Mouse (Mus musculus) CH12.LX (cell line): Measurements from ENCODE around the gene Slc2a4. TPM values are rescaled to one million over a fixed set of nuclear protein-coding genes. Genes with fewer than 3 reads are reported as not detected.

Source experiments
- DNase-seq: peaks from one replicate; pipeline ENCODE4 v3.0.0-alpha.2; 2013; ENCODE audit errors: extremely low read depth
- H3K27ac ChIP-seq: 2 replicates; pipeline ENCODE4 v1.5.1; 2012; ENCODE audit warnings: low read depth, mild to moderate bottlenecking, control low read depth, moderate library complexity; ENCODE audit not compliant: insufficient read depth
- H3K27me3 ChIP-seq: replicated peaks from 2 replicates; pipeline ENCODE3; 2012; ENCODE audit warnings: inconsistent platforms
- H3K36me3 ChIP-seq, 2 experiments: replicated peaks in 1 of 2; 2 replicates each; pipeline versions ENCODE3 to v1.6.1; 2012; ENCODE audit warnings: inconsistent platforms in 1 of 2, low read length in 1 of 2, mild to moderate bottlenecking in 1 of 2, mixed read lengths in 1 of 2, moderate library complexity in 1 of 2; ENCODE audit not compliant: control insufficient read depth in 1 of 2, insufficient read depth in 1 of 2
- H3K4me1 ChIP-seq, 2 experiments: 2 replicates each; pipeline ENCODE4 v1.6.1; 2012; ENCODE audit warnings: inconsistent platforms in 1 of 2, moderate library complexity in 1 of 2; ENCODE audit not compliant: insufficient read depth in 2 of 2, control insufficient read depth in 1 of 2
- H3K4me2 ChIP-seq: 2 replicates; pipeline ENCODE4 v1.6.1; 2012; ENCODE audit warnings: low read depth, mild to moderate bottlenecking, control low read depth; ENCODE audit not compliant: poor library complexity, insufficient read depth, severe bottlenecking
- H3K4me3 ChIP-seq, 3 experiments: fragments of 150-350 bp in 1 of 3; sonication (generic) in 1 of 3; replicated peaks in 1 of 3; 2 replicates each; pipeline versions ENCODE3 to v1.5.1; 2011 to 2012; ENCODE audit warnings: low read depth in 2 of 3, low read length in 2 of 3, mild to moderate bottlenecking in 2 of 3, moderate library complexity in 2 of 3, control low read depth in 1 of 3, improper control_type of control experiment in 1 of 3, inconsistent platforms in 1 of 3, mixed read lengths in 1 of 3; ENCODE audit not compliant: poor library complexity in 1 of 3
- H3K79me2 ChIP-seq: replicated peaks from 2 replicates; pipeline ENCODE4 v1.6.1; 2012; ENCODE audit warnings: mild to moderate bottlenecking, moderate library complexity; ENCODE audit not compliant: control insufficient read depth, poor library complexity, insufficient read depth, severe bottlenecking; ENCODE audit errors: extremely low read depth
- H3K9ac ChIP-seq: 2 replicates; pipeline ENCODE4 v1.6.1; 2012; ENCODE audit warnings: low read depth, mild to moderate bottlenecking, control low read depth, moderate library complexity; ENCODE audit not compliant: insufficient read depth
- H3K9me3 ChIP-seq: replicated peaks from 2 replicates; pipeline ENCODE3; 2012; ENCODE audit warnings: low read length, inconsistent platforms, mixed read lengths
- BHLHE40 ChIP-seq: IDR thresholded peaks from 2 replicates; pipeline ENCODE4 v1.6.1; 2011; ENCODE audit warnings: mild to moderate bottlenecking, low read depth, low read length, improper control_type of control experiment
- CHD1 ChIP-seq: IDR thresholded peaks from 2 replicates; pipeline ENCODE4 v1.6.1; 2012; ENCODE audit warnings: low read depth, low read length, improper control_type of control experiment, inconsistent platforms
- CTCF ChIP-seq, 2 experiments: IDR thresholded peaks in 1 of 2; conservative IDR thresholded peaks in 1 of 2; 2 replicates each; pipeline ENCODE4 v1.5.1; 2011 to 2012; ENCODE audit warnings: low read depth in 2 of 2, low read length in 2 of 2, improper control_type of control experiment in 1 of 2, inconsistent platforms in 1 of 2, mild to moderate bottlenecking in 1 of 2, moderate library complexity in 1 of 2
- E2F4 ChIP-seq: IDR thresholded peaks from 2 replicates; pipeline ENCODE4 v1.6.1; 2011; ENCODE audit warnings: low read depth, low read length, improper control_type of control experiment; ENCODE audit not compliant: insufficient replicate concordance
- ELF1 ChIP-seq: IDR thresholded peaks from 2 replicates; pipeline ENCODE4 v1.6.1; 2014; ENCODE audit warnings: low read depth, mild to moderate bottlenecking, inconsistent platforms, low read length, improper control_type of control experiment
- ETS1 ChIP-seq: conservative IDR thresholded peaks from 2 replicates; pipeline ENCODE4 v1.6.1; 2012; ENCODE audit warnings: low read depth, mild to moderate bottlenecking, inconsistent platforms, low read length, improper control_type of control experiment, moderate library complexity
- HCFC1 ChIP-seq: IDR thresholded peaks from 2 replicates; pipeline ENCODE4 v1.6.1; 2012; ENCODE audit warnings: low read depth, mild to moderate bottlenecking, inconsistent platforms, low read length, improper control_type of control experiment
- KAT2A ChIP-seq: IDR thresholded peaks from 2 replicates; pipeline ENCODE4 v1.6.1; 2012; ENCODE audit warnings: low read length, improper control_type of control experiment, inconsistent platforms; ENCODE audit not compliant: insufficient replicate concordance
- MAFK ChIP-seq: IDR thresholded peaks from 2 replicates; pipeline ENCODE4 v1.6.1; 2011; ENCODE audit warnings: low read length, improper control_type of control experiment; ENCODE audit not compliant: insufficient replicate concordance
- MAX ChIP-seq: IDR thresholded peaks from 2 replicates; pipeline ENCODE4 v1.6.1; 2011; ENCODE audit warnings: low read length, improper control_type of control experiment
- MAZ ChIP-seq: IDR thresholded peaks from 2 replicates; pipeline ENCODE4 v1.6.1; 2012; ENCODE audit warnings: low read depth, mild to moderate bottlenecking, inconsistent platforms, low read length, improper control_type of control experiment, moderate library complexity
- MEF2A ChIP-seq: IDR thresholded peaks from 2 replicates; pipeline ENCODE4 v1.6.1; 2014; ENCODE audit warnings: low read depth, mild to moderate bottlenecking, inconsistent platforms, low read length, improper control_type of control experiment, borderline replicate concordance
- NELFE ChIP-seq: IDR thresholded peaks from 2 replicates; pipeline ENCODE4 v1.6.1; 2011; ENCODE audit warnings: low read depth, low read length, improper control_type of control experiment
- NRF1 ChIP-seq: IDR thresholded peaks from 2 replicates; pipeline ENCODE4 v1.6.1; 2014; ENCODE audit warnings: low read depth, mild to moderate bottlenecking, inconsistent platforms, low read length, improper control_type of control experiment, moderate library complexity
- POLR2A ChIP-seq: IDR thresholded peaks from 2 replicates; pipeline ENCODE4 v1.6.1; 2011; ENCODE audit warnings: low read depth, mild to moderate bottlenecking, improper control_type of control experiment, low read length
- POLR2AphosphoS2 ChIP-seq: IDR thresholded peaks from 2 replicates; pipeline ENCODE4 v1.6.1; 2011; ENCODE audit warnings: low read depth, low read length, improper control_type of control experiment
- RCOR1 ChIP-seq: conservative IDR thresholded peaks from 2 replicates; pipeline ENCODE4 v1.6.1; 2012; ENCODE audit warnings: low read depth, mild to moderate bottlenecking, inconsistent platforms, low read length, improper control_type of control experiment
- UBTF ChIP-seq: IDR thresholded peaks from 2 replicates; pipeline ENCODE4 v1.6.1; 2012; ENCODE audit warnings: low read depth, mild to moderate bottlenecking, inconsistent platforms, low read length, improper control_type of control experiment, moderate library complexity
- ZKSCAN1 ChIP-seq: IDR thresholded peaks from 2 replicates; pipeline ENCODE4 v1.6.1; 2012; ENCODE audit warnings: low read depth, inconsistent platforms, low read length, improper control_type of control experiment, borderline replicate concordance
- ZMIZ1 ChIP-seq: IDR thresholded peaks from 2 replicates; pipeline ENCODE4 v1.6.1; 2012; ENCODE audit warnings: low read depth, mild to moderate bottlenecking, inconsistent platforms, low read length, improper control_type of control experiment
- ZNF384 ChIP-seq: IDR thresholded peaks from 2 replicates; pipeline ENCODE4 v1.6.1; 2012; ENCODE audit warnings: low read depth, low read length, improper control_type of control experiment, inconsistent platforms
- dilution Hi-C: fragments of 300-500 bp; cut with MboI; formaldehyde crosslinking; loops from 2 replicates; pipeline ENCODE4 v1.14.3; 2020; ENCODE audit warnings: low sequenced_read_pairs; ENCODE audit not compliant: extremely low pct_unique_long_range_greater_than_20kb, extremely low pct_ligation_motif_present
- in situ Hi-C: fragments of 300-500 bp; cut with MboI; formaldehyde crosslinking; loops from 3 replicates; pipeline ENCODE4 v1.14.3; 2019; ENCODE audit warnings: low sequenced_read_pairs, low pct_ligation_motif_present, low pct_unique_long_range_greater_than_20kb, mixed read lengths
- polyA plus RNA-seq: library from polyadenylated mRNA; unstranded; fragments of >175 nt; gene quantifications from 2 replicates; pipeline ENCODE4 v1.2.1, GENCODE M21; 2012; ENCODE audit warnings: low read depth; ENCODE audit not compliant: insufficient read length
- total RNA-seq, 2 experiments: library from RNA; depleted of rRNA; stranded (reverse); fragments of 300-350 nt in 1 of 2; fragments of >200 nt in 1 of 2; gene quantifications; 2 replicates each; pipeline ENCODE4 v1.2.3; 2012 to 2014

Slc2a4 gene
- total and polyA plus RNA-seq, 3 experiments, result 2.3 to 3.8 (median 2.6) TPM

GRCm38 (mm10) chr11:69914917-69915430 lies 33.0 kb downstream of the Slc2a4 start:
- DNase-seq, result no peak
- H3K36me3 ChIP-seq, result peaks cover 74 to 88% of the 10 kb centered on the region in 2 experiments

GRCm38 (mm10) chr11:69914372-69914764 lies 33.6 kb downstream of the Slc2a4 start:
- dilution Hi-C loops (no loop called here), in situ Hi-C loops (no loop called here)
- peak overlapping the region; percentile 54 for H3K27ac ChIP-seq
- no peak for TF ChIP-seq CTCF (conservative IDR thresholded peaks at IDR 0.05 in 1 of 2, IDR thresholded peaks at IDR 0.05 in 1 of 2; ENCODE audit: low read depth in 2 of 2, low read length in 2 of 2)
- TF ChIP-seq ZMIZ1, result peak; percentile 1; the same call in 1 of the 2 replicates
- TF ChIP-seq UBTF, result peak; percentile 20; the same call in 1 of the 2 replicates
- DNase-seq, result no peak
- H3K9ac ChIP-seq, result peak overlapping the region; percentile 71
- peak overlapping the region; percentile 67 to 91 (median 79) for H3K4me3 ChIP-seq
- peaks cover 21 to 61% of the 10 kb centered on the region in 2 experiments for H3K4me1 ChIP-seq
- no peaks in the 10 kb centered on the region for H3K27me3 ChIP-seq
- H3K9me3 ChIP-seq, result no peaks in the 10 kb centered on the region
- H3K36me3 ChIP-seq, result peaks cover 80 to 92% of the 10 kb centered on the region in 2 experiments
- H3K79me2 ChIP-seq, result peaks cover 34% of the 10 kb centered on the region
- peak overlapping the region; percentile 77 for H3K4me2 ChIP-seq

More at GRCm38 (mm10) chr11:69914917-69915430, 33.0 kb downstream of the Slc2a4 start:
- no peak overlapping the region for H3K27ac ChIP-seq
- dilution Hi-C loops (no loop called here), in situ Hi-C loops (loop anchor here (5.0 kb wide), 1 partner anchor 33 kb away; the partner anchor contains the start of gene Kctd11)
- peaks cover 21 to 61% of the 10 kb centered on the region in 2 experiments for H3K4me1 ChIP-seq
- peaks cover 40% of the 10 kb centered on the region for H3K79me2 ChIP-seq
- H3K9ac ChIP-seq, result no peak overlapping the region
- peak overlapping the region; percentile 67 to 91 (median 79) for H3K4me3 ChIP-seq
- no peaks in the 10 kb centered on the region for H3K9me3 ChIP-seq
- TF ChIP-seq POLR2A (peak; percentile 50; the same call in 1 of the 2 replicates), POLR2AphosphoS2 (peak; percentile 53; the same call in 1 of the 2 replicates), MAZ (no peak)
- no peaks in the 10 kb centered on the region for H3K27me3 ChIP-seq
- peak overlapping the region; percentile 77 for H3K4me2 ChIP-seq

GRCm38 (mm10) chr11:69913554-69914371 lies 34.2 kb downstream of the Slc2a4 start, which contains the start of gene Gps2:
Gene Gps2, plus strand, starts transcription at chr11:69913888.
- peak within 1 kb of the TSS; percentile 81 for H3K4me2 ChIP-seq
- H3K4me1 ChIP-seq, result peaks cover 21 to 54% of the 10 kb centered on the region in 2 experiments
- no peaks in the 10 kb centered on the region for H3K9me3 ChIP-seq
- no peaks in the 10 kb centered on the region for H3K27me3 ChIP-seq
- peak; percentile 97 for DNase-seq
- peaks cover 82 to 92% of the 10 kb centered on the region in 2 experiments for H3K36me3 ChIP-seq
- peak within 1 kb of the TSS; percentile 71 for H3K9ac ChIP-seq
- in situ Hi-C loops (no loop called here), dilution Hi-C loops (no loop called here)
- H3K4me3 ChIP-seq, result peak within 1 kb of the TSS; percentile 67 to 91 (median 79)
- peak within 1 kb of the TSS; percentile 54 for H3K27ac ChIP-seq
- peaks cover 28% of the 10 kb centered on the region for H3K79me2 ChIP-seq
- TF ChIP-seq NELFE (peak; percentile 78), NRF1 (peak; percentile 45), MAFK (no peak), ELF1 (peak; percentile 100), MEF2A (no peak; the same call in 1 of the 2 replicates), BHLHE40 (peak; percentile 74), HCFC1 (peak; percentile 96), ZKSCAN1 (no peak), ETS1 (no peak), KAT2A (peak; percentile 99), E2F4 (no peak; the same call in 1 of the 2 replicates), ZMIZ1 (peak; percentile 93), ZNF384 (no peak), MAX (peak; percentile 90), MAZ (peak; percentile 81), RCOR1 (no peak), POLR2AphosphoS2 (peak; percentile 97), CHD1 (no peak), UBTF (peak; percentile 75)
